Mouse (Mus musculus) kidney, postnatal 25 days (tissue): ENCODE data around the gene Tmem82.

Experiments
- DNase-seq, 2 experiments: peaks; one replicate each; pipeline ENCODE4 v3.0.0; 2021; ENCODE audit warnings: mixed read lengths in 2 of 2

Tmem82 gene

GRCm38 (mm10) chr4:141641353-141641771 lies 22.9 kb upstream of the Tmem82 start:
- peak; percentile 80 to 92 for DNase-seq

GRCm38 (mm10) chr4:141639474-141639873 lies 21.0 kb upstream of the Tmem82 start:
- peak; percentile 43 to 65 for DNase-seq

GRCm38 (mm10) chr4:141636693-141637092 lies 18.3 kb upstream of the Tmem82 start:
- peak; percentile 69 to 82 for DNase-seq

GRCm38 (mm10) chr4:141635991-141636390 lies 17.6 kb upstream of the Tmem82 start:
- DNase-seq = no peak

GRCm38 (mm10) chr4:141632111-141632873 lies 13.9 kb upstream of the Tmem82 start:
- DNase-seq = peak in 1 of 2 experiments; percentile 58

- peak in 1 of 2 experiments; percentile 40 for DNase-seq
These were observed 12.8 kb upstream of the Tmem82 start for GRCm38 (mm10) chr4:141631250-141631649.

GRCm38 (mm10) chr4:141630021-141630420 lies 11.6 kb upstream of the Tmem82 start:
- DNase-seq = peak in 1 of 2 experiments; percentile 38

GRCm38 (mm10) chr4:141628661-141629060 lies 10.2 kb upstream of the Tmem82 start:
- peak in 1 of 2 experiments; percentile 40 for DNase-seq

GRCm38 (mm10) chr4:141627502-141627901 lies 9.1 kb upstream of the Tmem82 start:
- no peak for DNase-seq

- DNase-seq = no peak
These were observed 7.5 kb upstream of the Tmem82 start for GRCm38 (mm10) chr4:141625774-141626550.

- peak; percentile 70 to 80 for DNase-seq
These were observed 6.7 kb upstream of the Tmem82 start for GRCm38 (mm10) chr4:141624983-141625773.

- no peak for DNase-seq
These were observed 5.7 kb upstream of the Tmem82 start for GRCm38 (mm10) chr4:141624134-141624533.

- peak; percentile 83 to 96 for DNase-seq
These were observed 5.2 kb upstream of the Tmem82 start, which contains the start of gene Slc25a34 for GRCm38 (mm10) chr4:141623666-141624065. TSS of gene Slc25a34 (minus strand) at chr4:141623821.

- peak; percentile 78 to 91 for DNase-seq
These were observed 4.6 kb upstream of the Tmem82 start for GRCm38 (mm10) chr4:141623037-141623436.

- no peak for DNase-seq
These were observed 4.1 kb upstream of the Tmem82 start for GRCm38 (mm10) chr4:141622580-141622979.

- DNase-seq = peak in 1 of 2 experiments; percentile 77
These were observed 3.7 kb upstream of the Tmem82 start for GRCm38 (mm10) chr4:141622091-141622490.

GRCm38 (mm10) chr4:141621297-141621696 lies 2.9 kb upstream of the Tmem82 start:
- DNase-seq = no peak

GRCm38 (mm10) chr4:141619299-141619883 lies 958 bp upstream of the Tmem82 start:
- DNase-seq = no peak

GRCm38 (mm10) chr4:141617863-141618564 lies 419 bp downstream of the Tmem82 start:
- DNase-seq = peak; percentile 87 to 93

GRCm38 (mm10) chr4:141617299-141617698 lies 1.1 kb downstream of the Tmem82 start:
- DNase-seq = peak; percentile 81 to 88

- no peak for DNase-seq
These were observed 1.6 kb downstream of the Tmem82 start for GRCm38 (mm10) chr4:141616811-141617210.

GRCm38 (mm10) chr4:141614946-141615345 lies 3.5 kb downstream of the Tmem82 start:
- DNase-seq = no peak
